Mouse (Mus musculus): Measurements from ENCODE around the gene Fbxl4.

- no peak for TF ChIP-seq POLR2A (IDR thresholded peaks at IDR 0.05; ENCODE audit: insufficient read length, low read depth)
- no peak for TF ChIP-seq MYOG (IDR thresholded peaks at IDR 0.05; ENCODE audit: control insufficient read depth in 1 of 3, insufficient read depth in 1 of 3, insufficient read length in 2 of 3, low read depth in 2 of 3)
- TF ChIP-seq TCF3 (IDR thresholded peaks at IDR 0.05; ENCODE audit: insufficient read length, low read depth), result no peak
- no peak for TF ChIP-seq USF1 (IDR thresholded peaks at IDR 0.05; ENCODE audit: low read depth)
- no peak for TF ChIP-seq E2F4 (IDR thresholded peaks at IDR 0.05; ENCODE audit: insufficient read depth)
- TF ChIP-seq CEBPB (IDR thresholded peaks at IDR 0.05; ENCODE audit: insufficient read depth, poor library complexity, severe bottlenecking), result no peak
- TF ChIP-seq TCF12 (IDR thresholded peaks at IDR 0.05; ENCODE audit: insufficient read depth, poor library complexity, severe bottlenecking), result no peak
These were observed 39.2 kb downstream of the Fbxl4 start for GRCm38 (mm10) chr4:22396484-22397000.

Measured in myocyte (in vitro differentiated cells).